Mouse (Mus musculus) neutrophil, adult 59 days (primary cell): ENCODE data around the gene 1600014C10Rik. TPM values are rescaled to one million over a fixed set of nuclear protein-coding genes. Genes with fewer than 3 reads are reported as not detected.

Experiments used
- total RNA-seq, 2 experiments: library from RNA; stranded (reverse); gene quantifications; 1 replicate in 1 of 2; 2 replicates in 1 of 2; pipeline ENCODE4 v1.2.4; 2023

The 1600014C10Rik gene
- 10 to 100 TPM; 50.8 to 56.6 TPM for total RNA-seq

GRCm38 (mm10) chr7:38182962-38183687, at the start of gene 1600014C10Rik:
1600014C10Rik (plus strand) TSS chr7:38183217.

DNA sequence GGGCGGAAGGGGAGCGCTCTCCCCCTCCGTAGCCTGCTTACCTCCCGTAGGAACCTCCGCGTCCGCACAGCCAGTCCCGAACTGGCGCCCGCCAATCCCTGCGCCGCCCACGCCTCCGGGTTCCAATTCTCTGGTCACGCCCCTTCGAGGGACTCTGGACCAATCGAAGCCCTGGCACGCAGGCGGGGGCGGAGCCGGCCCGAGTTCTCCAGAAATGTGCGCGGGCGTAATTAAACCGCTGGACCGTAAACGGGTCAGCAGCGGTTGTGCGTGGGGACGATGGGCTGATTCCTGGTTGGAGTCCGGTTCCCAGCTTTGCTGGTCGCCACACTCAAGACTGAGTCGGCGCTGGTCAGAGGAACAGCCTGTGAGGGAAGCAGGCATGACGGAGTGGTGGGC, 44.9 kb downstream of the 1600014C10Rik start, which contains the start of gene Plekhf1:
TSS of gene Plekhf1 (minus strand) at position 117 of the 399 bp plus-strand sequence.

Other genes with a start within 250 kb of the 1600014C10Rik start
- 10 to 100 TPM; 15.0 to 17.1 TPM for gene Uri1, start 159.7 kb upstream of the 1600014C10Rik start, total RNA-seq
- 10 to 100 TPM; 19.4 to 22.2 TPM for gene Ccne1, start 75.7 kb upstream of the 1600014C10Rik start, total RNA-seq
- under 1 TPM; 0.56 to 0.71 TPM for gene Plekhf1, start 44.8 kb downstream of the 1600014C10Rik start, total RNA-seq
- gene Pop4, start 88.2 kb downstream of the 1600014C10Rik start, total RNA-seq: 10 to 100 TPM; 33.9 to 38.1 TPM